Mouse (Mus musculus) embryonic fibroblast, embryonic 13.5 days (primary cell): Measurements from ENCODE around the gene Apbb1ip.

Experiments used
- CTCF ChIP-seq: IDR thresholded peaks from 2 replicates; pipeline ENCODE4 v1.5.1; 2011; ENCODE audit warnings: mild to moderate bottlenecking, control low read depth, low read length, moderate library complexity, borderline replicate concordance; ENCODE audit not compliant: insufficient read depth
- POLR2A ChIP-seq: IDR thresholded peaks from 2 replicates; pipeline ENCODE4 v1.6.1; 2011; ENCODE audit warnings: low read depth, mild to moderate bottlenecking, control low read depth, low read length, moderate library complexity

DNA sequence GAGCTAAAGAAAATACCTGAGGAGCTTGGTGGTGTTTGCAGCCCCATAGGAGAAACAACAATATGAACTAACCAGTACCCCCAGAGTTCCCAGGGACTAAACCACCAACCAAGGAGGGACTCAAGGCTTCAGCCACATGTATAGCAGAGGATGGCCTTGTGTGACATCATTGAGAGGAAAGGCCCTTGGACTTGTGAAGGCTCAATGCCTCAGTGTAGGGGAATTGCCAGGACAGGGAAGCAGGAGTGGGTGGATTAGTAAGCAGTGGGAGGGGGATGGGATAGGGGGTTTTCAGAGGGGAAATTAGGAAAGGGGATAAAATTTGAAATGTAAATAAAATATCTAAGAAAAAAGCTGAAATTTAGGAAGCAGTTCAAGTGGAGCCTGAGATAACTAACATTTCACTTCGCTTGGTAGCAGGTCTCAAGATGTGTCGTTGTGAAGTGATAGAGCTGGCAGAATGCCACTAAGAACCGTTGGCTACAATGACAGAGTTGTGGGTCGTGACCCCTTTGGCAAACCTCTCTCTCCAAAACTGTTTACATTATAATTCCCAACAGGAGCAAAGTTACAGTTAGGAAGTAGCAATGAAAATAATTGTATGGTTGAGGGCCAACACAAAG is 7.6 kb downstream of the Apbb1ip start:
- TF ChIP-seq CTCF (no peak), POLR2A (no peak)
